Mouse (Mus musculus) induced T-regulatory cell, adult 2 months (primary cell): ENCODE measurements around the gene Exd2.

Experiments
- DNase-seq: peaks from one replicate; pipeline ENCODE4 v3.0.0-alpha.2; 2012; ENCODE audit warnings: low read depth

The Exd2 gene

DNA sequence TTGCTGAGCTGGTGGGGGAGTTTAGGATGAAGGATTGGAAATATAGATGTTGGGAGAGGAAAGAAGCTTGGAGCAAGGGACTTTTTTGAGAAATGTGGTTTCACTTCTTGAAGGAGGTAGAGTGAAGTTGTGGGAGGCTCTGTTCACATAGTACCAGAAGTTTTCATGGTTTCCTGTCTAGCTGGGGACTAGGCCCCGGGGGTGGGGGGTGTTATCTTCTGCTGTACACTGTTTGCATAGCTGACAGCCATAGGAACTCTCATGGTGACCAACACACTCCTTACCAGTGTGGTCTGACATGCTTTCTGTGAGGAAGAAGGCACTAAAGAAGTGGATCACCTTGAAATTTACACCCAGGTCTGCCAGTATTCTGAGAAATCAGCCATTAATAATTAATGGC, 32.8 kb downstream of the Exd2 start:
- DNase-seq = no peak

DNA sequence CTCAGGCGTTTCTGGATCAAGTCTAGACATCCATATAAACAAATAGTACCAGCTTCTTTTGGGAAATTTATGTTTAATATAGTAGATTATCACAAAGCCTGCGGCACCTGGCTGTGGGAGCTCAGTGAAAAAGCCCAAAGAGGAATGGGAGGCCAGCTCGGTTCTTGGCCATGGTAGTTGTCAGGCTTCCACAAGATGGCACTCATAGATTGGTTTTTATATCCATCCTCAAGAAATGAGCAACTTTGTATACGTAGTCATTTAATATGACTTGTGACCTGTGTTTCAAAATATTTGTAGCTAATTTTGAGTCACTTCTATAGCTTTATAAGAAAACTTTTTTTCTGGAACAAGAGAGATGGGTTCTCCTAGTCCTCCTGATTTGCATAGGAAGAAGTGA, 35.5 kb downstream of the Exd2 start:
- DNase-seq = no peak

DNA sequence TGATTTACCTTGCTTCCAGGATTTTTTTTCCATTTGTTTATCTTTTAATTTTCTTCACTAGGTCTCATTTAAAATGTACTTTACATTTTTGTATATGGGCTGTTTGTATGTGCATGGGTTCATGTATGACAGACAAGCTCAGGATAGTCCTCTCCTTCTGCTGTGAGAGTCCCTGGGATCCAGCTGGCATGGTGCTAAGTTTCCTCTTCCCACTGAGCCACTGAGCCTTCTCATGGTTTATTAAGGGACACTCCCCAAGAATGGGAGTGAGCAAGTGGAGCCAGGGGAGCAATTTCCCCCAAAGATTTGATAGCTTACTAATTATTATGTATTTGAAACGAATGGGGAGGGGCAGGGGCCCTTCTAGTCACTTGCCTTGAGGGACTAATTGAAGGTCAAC, 37.6 kb downstream of the Exd2 start:
- no peak for DNase-seq

DNA sequence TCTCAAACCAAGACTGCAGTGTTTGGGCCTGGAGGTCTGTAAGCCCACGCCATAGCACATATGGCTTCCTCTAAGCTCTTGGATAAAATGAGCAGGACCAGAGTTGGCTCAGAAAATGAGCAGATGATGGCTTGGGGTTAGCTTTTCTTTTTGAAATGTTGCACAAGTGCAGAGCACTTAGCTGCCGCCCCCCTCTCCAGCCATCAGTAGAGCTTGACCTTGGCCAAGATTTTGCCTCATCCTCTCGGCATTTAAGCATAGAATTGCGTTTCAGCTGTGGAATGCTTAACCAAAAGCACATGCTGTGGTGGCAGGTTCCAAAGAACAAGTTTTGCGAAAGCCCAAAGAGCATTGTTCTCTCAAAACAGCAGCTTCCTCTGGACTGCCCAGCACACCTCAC, 41.8 kb downstream of the Exd2 start:
- no peak for DNase-seq

DNA sequence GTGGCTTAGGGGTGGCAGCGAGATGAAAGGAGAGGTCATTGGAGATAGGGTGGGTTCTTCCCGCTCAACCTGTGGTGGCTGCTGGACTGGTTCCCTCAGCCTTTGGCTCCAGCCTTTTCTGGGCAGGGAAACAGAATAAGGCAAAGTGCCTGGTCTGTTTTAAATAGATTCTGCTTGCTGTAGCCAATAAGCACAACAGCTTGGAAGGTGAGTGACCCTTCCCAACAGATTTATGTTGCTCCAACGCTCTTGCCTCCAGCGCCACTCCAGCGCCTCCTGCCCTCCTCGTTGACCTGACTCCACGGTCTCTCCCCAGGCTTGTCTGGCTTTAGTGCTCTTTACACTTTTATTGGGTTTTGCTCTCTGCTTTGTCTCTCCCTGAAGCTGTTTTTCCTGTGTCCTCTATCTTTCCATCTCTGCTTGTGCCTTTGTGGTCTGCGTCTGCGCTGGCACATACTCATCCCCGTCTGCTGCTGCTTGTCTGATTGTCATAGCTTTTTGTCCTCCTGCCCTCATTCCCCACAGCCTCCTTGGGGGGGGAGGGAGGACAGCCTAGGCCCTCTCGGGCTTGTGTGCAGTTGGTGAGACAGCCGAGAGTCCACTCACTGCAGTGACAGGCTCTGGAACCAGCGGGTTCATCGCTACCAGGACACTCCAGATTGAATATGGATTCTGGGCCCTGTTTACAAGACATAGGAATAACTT, 44.3 kb downstream of the Exd2 start:
- DNase-seq = no peak

DNA sequence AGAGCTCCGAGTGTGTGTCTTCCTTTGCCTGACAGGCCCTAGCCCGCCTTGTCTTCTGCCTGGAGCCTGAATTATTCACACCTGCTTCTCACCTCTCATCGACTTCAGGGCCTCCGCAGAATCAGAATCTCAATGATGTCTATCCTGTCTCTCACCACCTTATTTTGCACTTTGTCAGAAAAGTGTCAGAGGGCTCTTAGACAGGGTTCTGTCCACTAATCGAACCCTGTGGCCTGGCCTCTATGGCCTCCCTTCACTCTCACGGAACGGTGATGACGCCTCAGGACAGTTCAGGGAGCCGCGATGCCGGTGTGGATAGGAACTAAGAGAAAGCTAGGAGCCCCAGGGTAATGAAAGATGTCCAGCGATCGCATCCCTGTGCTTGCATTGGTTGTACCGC, 55.1 kb downstream of the Exd2 start, which contains the start of gene Galnt16:
TSS of gene Galnt16 (plus strand) at position 301 of the 400 bp plus-strand sequence.
- DNase-seq = no peak

DNA sequence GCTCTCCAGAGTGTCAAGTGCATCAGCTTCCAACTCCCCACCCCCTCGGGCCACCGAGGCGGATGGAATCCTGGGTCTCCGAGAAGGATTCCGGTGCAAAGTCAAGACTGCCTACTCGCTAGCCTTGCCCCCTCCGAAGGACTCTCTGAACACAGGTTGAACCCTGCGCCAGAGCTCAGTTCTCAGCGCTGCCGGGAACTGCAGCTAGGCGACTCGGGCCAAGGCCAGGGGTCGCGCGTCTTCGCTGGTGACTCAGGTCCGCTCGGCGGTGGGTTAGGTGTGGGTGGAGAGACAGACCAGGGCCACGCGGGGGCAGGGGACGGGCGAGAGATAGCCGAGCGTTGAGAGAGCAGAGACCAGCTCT, 55.5 kb downstream of the Exd2 start:
- no peak for DNase-seq

DNA sequence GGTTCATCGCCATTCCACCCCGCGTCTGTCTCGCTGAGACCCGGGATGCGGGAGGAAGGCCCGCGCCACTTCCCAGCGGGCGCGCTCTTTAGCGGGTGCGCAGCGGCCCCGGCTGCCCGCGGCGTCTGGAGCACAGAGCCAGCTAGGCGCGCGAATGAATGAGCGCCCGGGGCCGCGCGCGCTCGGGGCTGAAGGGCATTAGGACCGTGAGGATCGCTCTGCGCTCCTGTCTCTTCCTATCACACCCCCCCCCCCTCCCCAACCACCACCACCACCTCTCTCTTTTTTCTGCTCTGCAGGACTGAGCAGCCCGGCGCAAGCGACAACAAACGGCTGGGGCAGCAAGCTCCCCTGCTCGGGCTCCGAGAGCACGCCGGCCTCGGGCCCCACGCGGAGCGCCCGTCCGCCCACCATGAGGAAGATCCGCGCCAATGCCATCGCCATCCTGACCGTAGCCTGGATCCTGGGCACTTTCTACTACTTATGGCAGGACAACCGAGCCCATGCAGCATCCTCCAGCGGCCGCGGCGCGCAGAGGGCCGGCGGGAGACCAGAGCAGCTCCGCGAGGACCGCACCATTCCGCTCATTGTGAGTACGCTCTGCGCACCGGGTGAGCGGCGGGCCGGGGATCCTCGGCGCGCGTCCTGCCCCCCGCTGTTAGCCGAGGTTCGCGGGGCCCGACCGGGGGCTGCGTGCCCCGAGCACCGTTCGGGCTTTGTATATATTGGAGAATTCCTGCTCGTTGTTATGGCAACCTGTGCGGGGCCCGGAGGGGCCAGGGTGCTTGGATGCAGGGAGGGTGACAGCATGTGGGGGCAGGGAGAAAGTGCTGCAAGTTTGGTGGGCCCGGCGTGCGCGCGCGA, 56.1 kb downstream of the Exd2 start:
- no peak for DNase-seq

DNA sequence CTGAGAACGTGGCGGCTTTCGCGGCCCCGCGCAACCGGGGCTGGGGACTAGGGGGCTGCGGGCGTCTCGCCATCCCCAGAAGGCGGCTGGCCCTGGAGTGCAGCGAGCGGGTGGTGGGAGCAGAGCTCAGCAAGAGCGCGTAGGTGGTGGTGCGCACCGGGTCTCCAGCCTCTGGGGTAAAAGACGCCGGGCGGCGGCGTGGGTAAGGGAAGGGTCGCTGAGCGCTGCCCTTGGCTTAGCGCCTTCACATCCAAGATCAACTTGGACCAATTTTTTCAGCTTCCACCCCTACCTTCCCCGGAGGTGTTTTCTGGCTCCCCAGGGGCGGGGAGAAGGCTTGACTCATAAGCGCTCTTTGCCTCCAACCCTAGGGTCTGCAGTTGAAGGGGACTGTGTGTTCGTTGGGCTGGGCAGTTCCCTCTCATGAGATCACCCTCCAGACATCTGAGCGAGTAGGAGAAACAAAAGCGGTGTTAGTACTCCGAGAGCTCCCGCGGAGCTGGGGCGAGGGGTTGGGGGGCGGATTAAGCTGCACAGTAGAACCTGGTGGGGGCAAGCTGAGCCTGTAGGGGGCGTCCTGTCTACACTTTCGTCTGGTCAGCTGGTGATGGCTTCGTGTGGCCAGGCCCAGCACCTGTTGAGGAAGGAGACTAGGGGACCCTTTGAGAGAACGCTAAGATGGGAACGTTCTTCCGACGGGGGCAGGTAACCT, 56.9 kb downstream of the Exd2 start:
- no peak for DNase-seq

DNA sequence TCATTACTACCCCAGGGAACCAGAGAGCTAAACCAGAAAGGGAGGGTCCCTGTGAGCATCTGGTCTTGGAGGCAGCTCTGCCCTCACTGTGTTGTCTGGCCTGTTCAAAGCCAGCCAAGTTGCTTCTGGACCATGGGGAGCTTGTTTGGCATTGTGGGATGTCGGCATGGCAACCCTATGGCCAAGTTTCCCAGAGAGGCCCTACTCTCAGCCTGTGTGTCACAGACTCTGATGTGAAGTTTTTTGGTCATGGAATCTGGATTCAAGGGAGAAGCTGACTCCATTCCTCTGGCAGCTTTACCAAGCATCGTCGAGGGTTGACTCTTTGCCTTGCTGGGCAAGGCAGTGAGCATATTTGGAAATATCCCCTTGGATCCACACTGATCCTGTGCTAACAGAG, 59.1 kb downstream of the Exd2 start:
- DNase-seq = no peak

DNA sequence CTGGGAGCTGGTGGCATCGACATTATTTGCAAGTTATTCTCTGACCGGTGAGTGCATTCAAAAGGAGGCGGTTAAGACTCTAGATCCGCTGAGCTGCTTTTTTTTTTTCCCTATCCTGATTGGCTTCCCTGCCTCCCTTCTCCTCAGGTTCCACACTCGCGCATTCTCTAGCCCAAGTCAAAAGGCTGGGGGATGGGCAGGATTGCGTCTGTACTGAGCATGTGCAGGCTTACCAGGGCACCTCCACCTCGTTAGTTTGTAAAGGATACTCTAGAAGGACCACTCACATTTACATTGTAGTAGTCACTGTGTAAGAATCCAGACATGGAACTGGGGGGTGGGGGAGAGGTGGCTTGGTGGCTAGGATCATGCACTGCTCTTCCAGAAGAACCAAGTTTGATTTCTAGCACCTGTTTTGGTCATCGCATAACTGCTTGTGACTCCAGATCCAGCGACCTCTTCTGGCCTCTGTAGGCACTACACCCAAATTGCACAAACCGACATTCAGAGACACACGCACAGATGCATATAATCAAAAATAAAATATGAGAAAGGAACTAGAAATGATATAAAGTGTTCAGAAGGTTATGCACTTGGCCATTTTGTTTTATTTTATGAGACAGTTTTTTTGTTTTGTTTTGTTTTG, 61.5 kb downstream of the Exd2 start:
- DNase-seq = no peak

GRCm38 (mm10) chr12:80525513-80525912, 62.6 kb downstream of the Exd2 start:
- no peak for DNase-seq

DNA sequence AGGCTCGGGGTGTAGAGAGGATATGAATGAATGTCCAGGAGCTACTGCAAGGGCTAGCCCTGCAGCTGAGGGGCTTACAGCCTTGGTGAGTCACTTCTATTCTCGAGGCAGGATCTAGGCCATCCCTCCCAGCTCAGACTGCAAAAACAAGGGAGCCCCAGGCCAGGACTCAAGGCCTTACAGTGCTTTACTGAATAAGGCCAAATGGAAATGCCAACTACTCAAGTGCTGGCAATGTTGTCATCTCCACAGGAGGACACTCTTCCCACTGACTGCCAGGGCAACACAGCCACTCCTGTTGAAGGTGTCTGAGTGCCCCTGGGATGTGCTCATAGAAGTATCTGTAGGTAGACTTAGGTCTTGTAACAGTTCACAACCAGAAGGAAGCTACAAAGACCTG, 63.6 kb downstream of the Exd2 start:
- DNase-seq = no peak

- no peak for DNase-seq
Measured at GRCm38 (mm10) chr12:80527727-80528389, 65.0 kb downstream of the Exd2 start.

DNA sequence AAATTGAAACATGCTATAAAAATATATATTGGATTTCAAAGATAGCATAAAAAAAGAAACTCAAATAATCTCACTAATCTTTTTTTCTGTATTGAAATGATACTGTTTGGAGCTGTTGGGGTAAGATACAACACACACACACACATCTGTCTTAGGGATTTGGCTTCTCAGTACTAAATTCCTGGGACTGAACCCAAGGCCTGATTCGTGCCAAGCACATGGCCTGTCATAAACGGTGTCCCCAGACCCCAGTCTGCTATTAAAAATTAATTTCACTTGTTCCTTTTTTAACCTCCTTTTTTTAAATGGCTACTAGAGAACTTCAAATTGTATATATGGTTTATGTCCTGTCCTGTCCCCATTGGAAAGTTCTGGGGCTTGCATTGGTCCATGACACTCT, 67.2 kb downstream of the Exd2 start:
- DNase-seq = no peak

- DNase-seq = no peak
Measured at GRCm38 (mm10) chr12:80530630-80531029, 67.7 kb downstream of the Exd2 start.

GRCm38 (mm10) chr12:80531585-80531984, 68.7 kb downstream of the Exd2 start:
- DNase-seq = no peak

DNA sequence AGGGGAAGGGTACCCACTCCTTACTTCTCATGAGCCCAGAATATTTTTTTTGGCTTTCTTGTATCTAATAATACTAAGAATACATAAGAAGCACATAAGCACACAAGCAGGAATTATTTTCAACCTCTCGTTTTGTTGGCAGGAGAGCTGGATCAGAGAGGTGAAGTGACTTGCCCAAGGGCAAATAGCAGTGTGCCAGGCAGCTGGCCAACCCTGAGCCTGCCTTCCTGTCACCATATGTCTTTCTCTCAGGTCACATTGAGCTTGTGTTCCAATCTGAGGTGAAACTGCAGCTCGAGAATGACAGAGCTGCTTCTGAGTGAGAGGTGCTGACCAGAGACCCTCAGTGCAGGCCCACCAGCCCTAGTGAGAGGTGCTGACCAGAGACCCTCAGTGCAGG, 71.0 kb downstream of the Exd2 start:
- DNase-seq = no peak

- no peak for DNase-seq
Measured at GRCm38 (mm10) chr12:80537313-80537712, 74.4 kb downstream of the Exd2 start.

GRCm38 (mm10) chr12:80538311-80538710, 75.4 kb downstream of the Exd2 start:
- DNase-seq = no peak

DNA sequence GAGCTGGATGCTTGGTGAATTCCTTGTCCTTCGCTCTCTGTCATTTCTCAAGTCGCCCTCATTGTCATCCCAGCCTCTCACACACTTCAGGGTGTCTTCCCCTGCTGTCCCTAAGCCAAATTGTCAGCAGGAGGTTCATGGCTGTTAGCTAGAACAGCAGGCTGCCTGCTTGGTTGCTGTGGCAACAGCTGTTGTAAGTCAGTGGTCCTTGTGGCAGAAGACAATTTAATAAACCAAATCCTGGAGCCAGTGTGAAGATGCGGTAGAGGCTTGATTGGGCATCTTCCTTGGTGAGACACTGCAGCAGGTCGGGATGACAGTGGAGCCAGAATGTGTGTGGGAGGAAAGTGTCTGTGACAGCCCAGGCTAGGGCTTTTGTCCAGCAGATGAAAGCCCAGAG, 82.4 kb downstream of the Exd2 start:
- DNase-seq = no peak

GRCm38 (mm10) chr12:80549646-80550045, 86.8 kb downstream of the Exd2 start:
- no peak for DNase-seq
